Mouse (Mus musculus) cortical plate, adult 2 months (tissue): ENCODE data around the gene Sirt3.

ENCODE experiments used
- CTCF ChIP-seq: fragments of 200-500 bp; IDR thresholded peaks from 2 replicates; pipeline ENCODE4 v1.5.1; 2011; ENCODE audit warnings: mild to moderate bottlenecking, control low read depth, low read length; ENCODE audit not compliant: insufficient read depth; ENCODE audit errors: extremely low read depth
- POLR2A ChIP-seq: fragments of 200-500 bp; IDR thresholded peaks from 2 replicates; pipeline ENCODE4 v1.6.1; 2011; ENCODE audit warnings: mild to moderate bottlenecking, low read length, control low read depth; ENCODE audit not compliant: insufficient read depth; ENCODE audit errors: extremely low read depth

DNA sequence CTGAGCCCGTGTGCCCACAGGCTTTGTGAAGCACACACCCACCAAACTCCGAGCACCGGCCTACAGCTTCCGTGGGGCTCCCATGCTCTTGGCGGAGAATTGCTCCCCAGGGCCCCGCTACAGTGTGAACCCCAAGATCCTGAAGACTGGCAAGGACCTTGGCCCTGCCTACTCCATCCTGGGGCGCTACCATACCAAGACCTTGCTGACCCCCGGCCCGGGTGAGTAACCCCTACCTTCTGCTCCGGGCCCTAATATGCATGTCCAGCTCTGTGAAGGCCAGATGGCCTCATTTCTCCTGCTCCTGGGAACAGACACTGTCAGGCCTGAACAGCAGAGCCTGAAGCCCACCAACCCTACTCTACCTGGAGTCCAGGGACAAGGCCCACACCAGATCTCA lies 33.5 kb downstream of the Sirt3 start:
- no peak for TF ChIP-seq POLR2A
- no peak for TF ChIP-seq CTCF
